Mouse (Mus musculus) CD4-positive naive resting alpha-beta T cell, adult 76 days (primary cell): Measurements from ENCODE around the gene Hnrnpl. TPM values are rescaled to one million over a fixed set of nuclear protein-coding genes. Genes with fewer than 3 reads are reported as not detected.

Source experiments
- total RNA-seq: library from RNA; stranded (reverse); gene quantifications from one replicate; pipeline ENCODE4 v1.2.4, GENCODE M21; 2023

Gene Hnrnpl
- total RNA-seq, result 728 TPM

DNA sequence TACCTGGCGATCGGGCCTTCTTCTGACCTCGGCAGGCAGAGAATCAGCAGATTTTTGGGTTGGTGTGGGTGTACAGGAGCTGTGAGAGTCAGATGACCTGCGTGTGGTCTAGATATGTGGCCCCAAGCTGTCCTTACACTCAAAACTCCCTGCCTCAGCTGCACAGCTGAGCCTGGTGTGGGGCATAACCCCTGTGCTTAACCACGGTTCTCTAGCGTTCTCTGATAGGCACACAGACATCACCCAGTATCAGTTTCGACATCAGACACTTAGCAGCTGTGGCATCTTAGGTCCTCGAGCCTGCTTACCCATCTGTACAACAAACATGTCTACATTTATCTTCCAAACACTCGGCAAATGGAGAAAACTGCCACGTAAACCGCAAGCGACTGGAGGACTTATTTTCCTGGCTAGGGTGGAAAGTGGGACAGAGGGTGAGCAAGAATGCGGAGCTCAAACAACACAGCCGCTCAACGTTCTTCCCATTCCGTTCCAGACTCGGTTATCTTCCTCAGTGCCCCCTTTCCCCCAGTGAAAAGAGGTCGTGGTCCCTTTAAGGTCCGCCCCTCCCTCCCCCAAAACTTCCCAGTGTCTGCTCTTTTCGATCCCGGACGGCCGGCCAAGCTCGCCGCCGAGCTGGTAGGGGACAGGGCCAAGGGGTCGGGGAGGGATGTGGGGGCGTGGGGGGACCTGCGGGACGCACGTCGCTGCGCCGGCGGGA lies at the start of gene Hnrnpl:
Gene Hnrnpl, plus strand, starts transcription at position 321 of the 721 bp plus-strand sequence.

DNA sequence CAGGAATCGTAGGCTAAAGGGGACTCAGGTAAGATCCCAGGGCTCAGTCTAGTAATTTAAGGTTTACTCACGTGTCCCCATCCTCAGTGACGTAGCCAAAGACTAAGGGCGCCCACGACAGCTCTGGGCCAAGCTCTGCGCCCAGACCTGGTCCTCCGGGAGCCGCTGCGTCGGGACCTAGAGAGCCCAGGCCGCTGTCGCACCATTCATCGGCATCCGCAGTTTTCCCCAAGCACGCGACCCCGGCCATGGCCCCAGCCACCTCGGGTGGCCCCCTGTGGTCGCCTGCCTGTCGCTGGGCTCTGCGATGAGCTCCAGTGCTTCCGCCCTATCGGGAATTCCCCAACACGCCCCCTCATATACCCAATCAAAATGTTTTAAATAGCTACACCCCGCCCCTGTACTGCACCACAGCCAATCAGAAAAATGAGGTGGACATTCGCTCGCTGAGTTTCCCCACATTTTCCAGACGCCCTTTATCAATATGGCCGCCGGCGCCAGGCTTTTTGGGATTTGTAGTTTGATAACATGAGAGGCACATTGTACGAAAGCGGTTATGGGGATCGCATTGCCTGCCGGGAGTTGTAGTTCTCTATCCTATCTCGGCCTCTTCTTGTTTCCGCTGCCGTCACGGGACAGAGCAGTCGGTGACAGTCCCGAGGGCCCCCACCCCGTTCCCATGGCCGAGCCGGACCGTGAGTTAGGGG lies 42.0 kb upstream of the Hnrnpl start, which contains the start of gene Sirt2:
Gene Sirt2, plus strand, starts transcription at position 563 of the 707 bp plus-strand sequence.

DNA sequence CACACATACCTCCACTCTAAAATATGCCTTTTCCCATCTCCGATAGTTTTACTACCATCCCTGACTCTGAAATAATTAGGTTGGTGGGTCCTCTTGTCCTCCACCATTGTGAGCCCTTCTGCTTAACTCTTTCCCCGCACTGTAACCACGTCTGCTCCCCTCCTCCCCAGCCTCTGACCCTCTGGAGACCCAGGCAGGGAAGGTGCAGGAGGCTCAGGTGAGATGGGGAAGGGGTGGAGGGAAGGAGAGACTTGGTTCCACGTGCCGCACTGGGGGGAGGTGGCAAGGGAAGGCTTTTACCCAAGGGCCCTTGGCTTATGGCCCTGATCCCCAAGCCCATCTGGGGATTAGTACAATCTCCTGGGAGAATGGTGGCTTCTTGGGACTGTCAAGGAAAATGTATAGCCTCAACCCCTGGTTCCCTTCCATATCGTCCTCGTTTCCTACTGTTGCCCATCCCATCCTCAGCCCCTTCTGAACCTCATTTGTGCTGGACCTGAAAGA lies 40.8 kb upstream of the Hnrnpl start, which contains the start of gene Nfkbib:
Gene Nfkbib, minus strand, starts transcription at position 51 of the 504 bp plus-strand sequence.

DNA sequence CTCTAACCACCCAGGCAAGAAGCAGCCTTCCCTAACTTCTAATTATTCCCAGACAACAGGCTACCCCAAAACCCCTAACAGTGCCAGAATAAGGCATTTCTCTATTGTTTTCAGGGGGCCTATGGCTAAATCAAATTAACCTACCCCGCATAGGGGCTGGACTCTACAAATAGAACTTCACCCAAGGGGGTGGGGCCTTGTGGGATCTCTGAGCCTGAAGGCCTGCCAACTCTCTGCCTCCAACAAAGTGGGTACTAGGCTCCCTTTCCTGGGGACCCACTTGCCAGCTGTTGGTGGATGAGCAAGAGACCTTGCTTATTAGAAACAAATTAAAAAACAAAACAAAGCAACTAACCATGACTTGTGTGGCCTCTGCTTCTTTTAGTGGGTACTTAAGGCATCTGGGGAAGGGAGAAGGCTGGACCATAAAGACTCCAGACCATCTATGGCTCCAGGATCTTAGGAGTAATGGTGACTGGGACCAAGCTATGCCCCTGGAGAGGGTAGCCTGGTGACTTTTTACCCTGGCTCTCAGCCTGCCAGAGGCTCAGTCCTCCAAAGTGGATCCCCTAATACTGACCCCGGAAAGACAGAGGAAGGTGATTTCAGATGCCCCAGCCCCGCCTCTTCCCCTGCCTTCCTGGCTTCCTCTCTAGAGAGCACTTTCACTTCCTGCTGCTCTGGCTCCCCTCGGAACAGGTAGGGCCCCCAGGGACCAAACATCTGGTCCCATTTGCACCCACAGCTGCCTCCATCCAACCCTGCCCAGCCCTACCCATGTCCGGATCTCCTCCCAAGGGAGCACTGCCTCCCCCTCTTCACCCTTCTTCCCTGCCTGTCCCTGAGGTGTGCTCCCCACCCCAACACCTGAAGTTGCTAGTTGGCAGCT lies 19.8 kb upstream of the Hnrnpl start, which contains the start of gene Rinl:
Gene Rinl, plus strand, starts transcription at position 663 of the 889 bp plus-strand sequence.

DNA sequence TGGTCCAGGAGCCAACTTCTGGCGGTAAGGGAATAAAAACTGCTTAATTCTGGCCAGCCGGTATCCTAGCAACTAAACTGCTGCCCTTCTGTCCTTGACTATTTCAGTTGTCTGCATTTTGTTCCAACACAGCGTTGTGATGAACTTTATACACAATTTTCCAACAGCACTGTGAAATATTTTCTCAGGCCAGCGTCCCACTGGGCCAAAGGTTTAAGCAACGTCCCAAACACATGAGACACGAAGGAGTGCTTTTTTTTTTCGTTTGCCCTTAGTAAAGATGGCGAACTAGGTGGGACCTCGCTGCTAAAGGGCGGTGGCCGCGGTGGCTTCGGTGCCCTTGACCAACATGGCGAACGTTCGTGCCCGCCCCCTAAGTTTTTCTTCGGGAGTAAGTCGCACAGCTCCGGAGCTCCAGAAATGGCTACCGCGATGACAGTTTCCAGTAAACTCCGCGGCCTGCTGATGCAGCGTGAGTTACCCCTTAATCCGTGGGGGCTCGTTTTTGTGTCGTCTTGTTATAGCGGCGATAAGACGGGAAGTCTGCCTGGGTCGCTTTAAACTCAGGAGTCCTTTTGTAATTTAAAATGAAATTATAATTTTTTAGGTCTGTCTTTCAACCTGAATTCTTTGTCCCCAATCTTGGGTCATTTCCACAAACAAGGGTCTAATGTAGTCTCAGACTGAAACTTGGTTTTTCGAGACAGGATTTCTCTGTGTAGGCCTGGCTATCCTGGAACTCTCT lies 16.8 kb downstream of the Hnrnpl start, which contains the start of gene Ech1:
Gene Ech1, plus strand, starts transcription at position 277 of the 745 bp plus-strand sequence.

DNA sequence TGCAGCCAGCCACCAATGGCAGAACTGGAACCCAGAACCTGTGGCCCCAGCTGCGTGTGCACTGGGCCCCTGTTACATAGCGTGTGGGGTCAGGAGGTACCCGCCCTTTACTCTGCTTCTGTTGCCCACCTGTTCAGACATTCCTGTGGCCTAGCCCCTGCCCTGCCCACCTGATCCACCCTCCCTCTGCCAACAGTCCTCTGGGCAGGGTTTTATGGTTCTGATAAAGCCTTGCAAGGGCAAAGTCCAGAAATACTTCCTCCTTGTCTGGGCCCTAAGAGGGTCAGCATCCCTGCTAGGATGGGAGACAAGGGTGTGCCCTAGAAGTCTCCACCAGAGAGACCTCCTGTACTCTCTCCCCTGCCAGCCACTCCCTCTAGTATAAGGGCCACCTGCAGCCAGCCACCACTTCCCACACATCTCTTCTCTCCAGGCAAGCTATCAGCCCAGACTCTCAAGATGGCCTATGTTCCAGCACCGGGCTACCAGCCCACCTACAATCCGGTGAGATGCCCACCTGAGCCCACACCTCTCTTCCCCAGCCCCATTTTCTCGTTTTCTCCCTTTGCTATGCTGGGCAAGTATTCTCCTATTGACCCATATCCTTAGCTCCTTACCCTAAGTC lies 25.5 kb downstream of the Hnrnpl start, which contains the start of gene Lgals4:
Gene Lgals4, plus strand, starts transcription at position 132 of the 625 bp plus-strand sequence.

DNA sequence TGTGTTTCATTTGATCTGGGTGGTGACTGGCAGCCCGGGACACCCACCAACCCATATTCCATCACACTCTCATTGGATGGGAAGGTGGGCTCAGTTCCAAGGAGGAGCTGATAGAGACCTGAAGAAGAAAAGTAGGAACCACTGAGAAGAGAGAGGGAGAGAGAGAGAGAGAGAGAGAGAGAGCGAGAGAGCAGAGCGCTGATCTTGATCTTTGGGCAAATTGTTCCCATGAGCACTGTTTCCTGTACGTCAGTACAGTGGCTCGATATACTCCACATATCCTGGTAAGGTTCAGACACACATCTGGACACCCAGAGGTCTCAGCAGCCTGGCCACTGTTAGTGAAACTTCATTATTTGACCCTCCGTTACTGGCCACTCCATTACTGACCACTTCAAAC lies 55.2 kb downstream of the Hnrnpl start, which contains the start of gene Lgals7:
Gene Lgals7, plus strand, starts transcription at position 314 of the 400 bp plus-strand sequence.

Other genes starting within 250 kb of the Hnrnpl start
- 57.6 TPM for gene Samd4b, start 210.4 kb upstream of the Hnrnpl start, total RNA-seq
- 8.9 TPM for gene Pak4, start 210.4 kb upstream of the Hnrnpl start, total RNA-seq
- not detected for gene Acp7, start 177.2 kb upstream of the Hnrnpl start, total RNA-seq
- gene Fbxo27, start 115.7 kb upstream of the Hnrnpl start, total RNA-seq, result 2.4 TPM
- 16.8 TPM for gene Fbxo17, start 91.7 kb upstream of the Hnrnpl start, total RNA-seq
- 26.1 TPM for gene Mrps12, start 66.7 kb upstream of the Hnrnpl start, total RNA-seq
- gene Sars2, start 66.5 kb upstream of the Hnrnpl start, total RNA-seq, result 18.8 TPM
- gene Ccer2, start 52.4 kb upstream of the Hnrnpl start, total RNA-seq, result not detected
- 66.8 TPM for gene Sirt2, start 41.8 kb upstream of the Hnrnpl start, total RNA-seq
- 65.7 TPM for gene Nfkbib, start 41.0 kb upstream of the Hnrnpl start, total RNA-seq
- 108 TPM for gene Rinl, start 19.6 kb upstream of the Hnrnpl start, total RNA-seq
- 50.3 TPM for gene Ech1, start 16.7 kb downstream of the Hnrnpl start, total RNA-seq
- 14.5 TPM for gene Lgals4, start 25.3 kb downstream of the Hnrnpl start, total RNA-seq
- gene Lgals7, start 55.3 kb downstream of the Hnrnpl start, total RNA-seq, result not detected
- gene Capn12, start 72.9 kb downstream of the Hnrnpl start, total RNA-seq, result not detected
- gene Actn4, start 153.8 kb downstream of the Hnrnpl start, total RNA-seq, result 127 TPM
- 283 TPM for gene Eif3k, start 173.3 kb downstream of the Hnrnpl start, total RNA-seq
- gene Map4k1, start 173.5 kb downstream of the Hnrnpl start, total RNA-seq, result 94.9 TPM